Mouse (Mus musculus) heart, embryonic 12.5 days (tissue): ENCODE measurements around the gene Thap8. TPM values are rescaled to one million over a fixed set of nuclear protein-coding genes. Genes with fewer than 3 reads are reported as not detected.

Experiments used
- ATAC-seq: fragments of 200-750 bp; cut with Nextera tagmentation; 2 replicates; pipeline ENCODE4 v1.8.0; 2017; ENCODE audit warnings: moderate TSS enrichment, moderate library complexity; ENCODE audit not compliant: insufficient number of reproducible peaks, low FRiP score
- H3K27ac ChIP-seq: fragments of 300-500 bp; sonication (generic); 2 replicates; pipeline ENCODE4 v1.5.1; 2016; ENCODE audit warnings: mild to moderate bottlenecking, moderate library complexity; ENCODE audit not compliant: poor library complexity, severe bottlenecking
- H3K27me3 ChIP-seq: fragments of 300-500 bp; sonication (generic); replicated peaks from 2 replicates; pipeline ENCODE4 v1.6.1; 2016; ENCODE audit warnings: mild to moderate bottlenecking, moderate library complexity
- H3K36me3 ChIP-seq: fragments of 300-500 bp; sonication (generic); 2 replicates; pipeline ENCODE4 v1.6.1; 2016; ENCODE audit warnings: mild to moderate bottlenecking, moderate library complexity
- H3K4me1 ChIP-seq: fragments of 300-500 bp; sonication (generic); replicated peaks from 2 replicates; pipeline ENCODE4 v1.6.1; 2016; ENCODE audit warnings: mild to moderate bottlenecking
- H3K4me2 ChIP-seq: fragments of 300-500 bp; sonication (generic); 2 replicates; pipeline ENCODE4 v1.6.1; 2016; ENCODE audit warnings: mild to moderate bottlenecking, moderate library complexity
- H3K4me3 ChIP-seq: fragments of 300-500 bp; sonication (generic); 2 replicates; pipeline ENCODE4 v1.5.1; 2016; ENCODE audit warnings: mild to moderate bottlenecking
- H3K9ac ChIP-seq: fragments of 300-500 bp; sonication (generic); 2 replicates; pipeline ENCODE4 v1.6.1; 2016; ENCODE audit warnings: mild to moderate bottlenecking, moderate library complexity
- H3K9me3 ChIP-seq: fragments of 300-500 bp; sonication (generic); replicated peaks from 2 replicates; pipeline ENCODE4 v1.6.1; 2016; ENCODE audit warnings: mild to moderate bottlenecking, moderate library complexity
- WGBS: fragments of 180-500 bp; shearing (Covaris S2); methylation state at CpG from one replicate; pipeline ENCODE4 v1.1.7; 2016; 5-methylcytosine and 5-hydroxymethylcytosine counted together
- polyA plus RNA-seq: library from polyadenylated mRNA; unstranded; fragments of >200 nt; fragmentation: Nextera tagmentation; extraction: Ambion mirVana; gene quantifications from 2 replicates; pipeline ENCODE4 v1.2.1, GENCODE M21; 2016

The Thap8 gene
- polyA plus RNA-seq, 1 experiment from 2014 or later, result 0.32 TPM

DNA sequence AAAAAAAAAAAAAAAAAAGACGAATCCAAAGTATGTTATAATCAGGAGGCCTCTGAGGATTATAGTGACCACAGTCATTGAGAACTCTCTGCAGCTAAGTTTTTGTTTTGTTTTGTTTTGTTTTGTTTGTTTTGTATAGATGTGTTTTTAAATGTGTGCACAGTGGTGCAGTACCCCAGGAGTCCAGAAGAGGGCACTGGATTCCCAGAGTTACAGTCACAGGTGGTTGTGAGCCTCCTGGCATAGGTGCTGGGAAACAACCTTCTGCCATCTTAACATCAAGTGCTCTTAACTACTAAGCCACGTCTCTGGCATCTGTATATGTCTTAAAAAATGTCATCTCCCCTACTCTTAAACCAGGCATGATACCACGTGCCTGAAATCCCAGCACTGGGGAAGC, 21.0 kb downstream of the Thap8 start:
- no peak for ATAC-seq
- Histone ChIP-seq H3K4me3 (no peak overlapping the region), H3K27me3 (no peaks in the 10 kb centered on the region), H3K4me2 (no peak overlapping the region), H3K27ac (no peak overlapping the region), H3K4me1 (no peaks in the 10 kb centered on the region), H3K9ac (no peak overlapping the region), H3K9me3 (no peaks in the 10 kb centered on the region), H3K36me3 (peaks cover 38% of the 10 kb centered on the region)
- 42% methylated on average over 3 of the region's 3 CpGs for WGBS

DNA sequence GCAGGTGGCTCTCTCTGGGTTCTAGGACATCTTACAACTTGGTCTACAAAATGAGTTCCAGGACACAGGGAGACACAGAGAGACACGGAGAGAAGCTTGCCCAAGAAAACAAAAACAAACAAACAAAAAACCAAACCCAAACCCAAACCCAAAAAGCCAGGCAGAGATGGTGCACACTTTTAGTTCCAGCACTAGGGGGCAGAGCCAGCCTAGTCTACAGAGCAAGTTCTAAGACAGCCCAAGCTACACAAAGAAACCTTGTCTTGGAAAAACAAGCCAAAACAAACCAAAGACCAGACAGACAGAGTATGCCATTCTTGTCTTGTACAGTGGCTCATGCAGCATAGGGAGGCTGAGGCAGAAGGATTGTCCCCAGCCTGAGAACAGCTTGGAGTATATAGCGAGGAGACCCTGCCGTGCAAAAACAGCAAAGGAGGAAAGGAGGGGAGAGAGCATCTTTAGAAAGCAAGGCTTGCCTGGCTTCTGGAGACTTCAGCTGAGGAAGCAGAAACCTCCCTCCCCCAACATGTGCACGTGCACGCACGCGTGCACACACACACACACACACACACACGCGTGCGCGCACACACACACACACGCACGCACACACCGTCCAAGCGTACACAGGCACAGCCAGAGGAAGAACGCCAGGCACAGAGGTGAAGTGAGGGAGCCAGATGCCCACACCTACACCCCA, 26.3 kb downstream of the Thap8 start:
- Histone ChIP-seq H3K36me3 (peaks cover 24% of the 10 kb centered on the region), H3K9me3 (no peaks in the 10 kb centered on the region), H3K4me1 (peaks cover 16% of the 10 kb centered on the region), H3K9ac (no peak overlapping the region), H3K4me3 (no peak overlapping the region), H3K27me3 (no peaks in the 10 kb centered on the region), H3K27ac (no peak overlapping the region), H3K4me2 (no peak overlapping the region)
- ATAC-seq, result no peak
- 95% methylated on average over 16 of the region's 16 CpGs for WGBS

- WGBS, result 4% methylated on average over 27 of the region's 27 CpGs
- H3K36me3 ChIP-seq, result peaks cover 34% of the 10 kb centered on the region
Observed at GRCm38 (mm10) chr7:30308076-30309005, 28.4 kb downstream of the Thap8 start, which contains the start of gene Alkbh6. Gene Alkbh6, plus strand, starts transcription at chr7:30308717.

GRCm38 (mm10) chr7:30309395-30310129, 29.7 kb downstream of the Thap8 start:
- Histone ChIP-seq H3K27ac (no peak overlapping the region), H3K4me2 (peak overlapping the region; percentile 94), H3K27me3 (0 out of 2 replicates have a peak, but pooled peaks cover 3% of the 10 kb centered on the region), H3K36me3 (peaks cover 31% of the 10 kb centered on the region), H3K9me3 (no peaks in the 10 kb centered on the region), H3K9ac (peak overlapping the region; percentile 77), H3K4me3 (peak overlapping the region; percentile 74), H3K4me1 (peaks cover 19% of the 10 kb centered on the region)
- WGBS, result 54% methylated on average over 15 of the region's 15 CpGs
- ATAC-seq, result no peak

More at GRCm38 (mm10) chr7:30308076-30309005, 28.4 kb downstream of the Thap8 start, which contains the start of gene Alkbh6:
- Histone ChIP-seq H3K4me2 (peak within 1 kb of the TSS; percentile 94), H3K4me1 (peaks cover 16% of the 10 kb centered on the region), H3K27me3 (no peaks in the 10 kb centered on the region), H3K9me3 (no peaks in the 10 kb centered on the region), H3K27ac (peak within 1 kb of the TSS; percentile 81), H3K9ac (peak within 1 kb of the TSS; percentile 77), H3K4me3 (peak within 1 kb of the TSS; percentile 74)
- peak; percentile 99 for ATAC-seq

- WGBS, result 83% methylated on average over 12 of the region's 12 CpGs
- H3K9me3 ChIP-seq, result no peaks in the 10 kb centered on the region
- ATAC-seq, result no peak
- peaks cover 31% of the 10 kb centered on the region for H3K36me3 ChIP-seq
- H3K9ac ChIP-seq, result no peak overlapping the region
- peaks cover 25% of the 10 kb centered on the region for H3K4me1 ChIP-seq
- no peak overlapping the region for H3K4me2 ChIP-seq
- no peak overlapping the region for H3K4me3 ChIP-seq
- no peak overlapping the region for H3K27ac ChIP-seq
- H3K27me3 ChIP-seq, result 0 out of 2 replicates have a peak, but pooled peaks cover 3% of the 10 kb centered on the region
Observed at GRCm38 (mm10) chr7:30310136-30310535, 30.2 kb downstream of the Thap8 start.

GRCm38 (mm10) chr7:30313666-30314320, 33.9 kb downstream of the Thap8 start:
- no peak for ATAC-seq
- WGBS, result 48% methylated on average over 27 of the region's 27 CpGs
- H3K4me3 ChIP-seq, result no peak overlapping the region
- peaks cover 28% of the 10 kb centered on the region for H3K36me3 ChIP-seq
- H3K4me2 ChIP-seq, result no peak overlapping the region
- H3K27ac ChIP-seq, result no peak overlapping the region
- 0 out of 2 replicates have a peak, but pooled peaks cover 3% of the 10 kb centered on the region for H3K27me3 ChIP-seq
- no peak overlapping the region for H3K9ac ChIP-seq
- H3K4me1 ChIP-seq, result peaks cover 24% of the 10 kb centered on the region
- H3K9me3 ChIP-seq, result no peaks in the 10 kb centered on the region

DNA sequence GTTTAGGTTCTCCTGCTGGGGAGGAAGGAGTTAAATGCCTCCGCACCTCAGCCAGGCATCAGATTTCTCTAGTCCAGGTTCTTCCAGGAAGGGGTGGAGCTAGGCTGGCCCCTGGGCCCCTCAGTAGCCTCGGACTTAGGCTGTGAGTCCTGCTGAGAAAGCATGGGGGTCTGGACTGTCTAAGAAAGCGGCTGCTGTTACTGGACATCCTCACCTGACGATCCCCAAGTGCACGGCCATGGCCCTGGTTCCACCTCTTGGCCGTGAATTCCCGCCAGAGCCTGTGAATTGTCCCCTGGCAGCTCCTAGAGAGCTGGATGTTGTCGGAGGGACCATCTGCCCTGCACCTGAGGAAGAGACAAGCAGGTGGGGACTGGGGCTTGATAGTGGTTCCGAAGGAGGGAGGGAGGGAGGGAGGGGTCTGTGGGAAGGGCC, 34.8 kb downstream of the Thap8 start, which contains the start of gene Syne4:
Gene Syne4, plus strand, starts transcription at position 87 of the 435 bp plus-strand sequence.
- ATAC-seq, result no peak; the same call in 1 of the 2 replicates
- peak within 1 kb of the TSS; percentile 68 for H3K4me2 ChIP-seq
- 2% methylated on average over 9 of the region's 9 CpGs for WGBS
- H3K27me3 ChIP-seq, result 0 out of 2 replicates have a peak, but pooled peaks cover 3% of the 10 kb centered on the region
- no peak within 1 kb of the TSS for H3K27ac ChIP-seq
- peak within 1 kb of the TSS; percentile 40 for H3K4me3 ChIP-seq
- peaks cover 28% of the 10 kb centered on the region for H3K36me3 ChIP-seq
- H3K9ac ChIP-seq, result peak within 1 kb of the TSS; percentile 53
- no peaks in the 10 kb centered on the region for H3K9me3 ChIP-seq
- peaks cover 16% of the 10 kb centered on the region for H3K4me1 ChIP-seq

GRCm38 (mm10) chr7:30315559-30316529, 36.0 kb downstream of the Thap8 start:
- Histone ChIP-seq H3K4me3 (no peak overlapping the region), H3K36me3 (peaks cover 22% of the 10 kb centered on the region), H3K4me2 (peak overlapping the region; percentile 68; the same call in 1 of the 2 replicates), H3K27me3 (0 out of 2 replicates have a peak, but pooled peaks cover 3% of the 10 kb centered on the region), H3K9me3 (no peaks in the 10 kb centered on the region), H3K27ac (no peak overlapping the region), H3K4me1 (peaks cover 15% of the 10 kb centered on the region), H3K9ac (peak overlapping the region; percentile 53; the same call in 1 of the 2 replicates)
- ATAC-seq, result no peak
- WGBS, result 72% methylated on average over 13 of the region's 13 CpGs

- Histone ChIP-seq H3K36me3 (0 out of 2 replicates have a peak, but pooled peaks cover 4% of the 10 kb centered on the region), H3K4me3 (no peak overlapping the region), H3K9ac (no peak overlapping the region), H3K9me3 (no peaks in the 10 kb centered on the region), H3K4me2 (no peak overlapping the region), H3K27ac (no peak overlapping the region), H3K27me3 (0 out of 2 replicates have a peak, but pooled peaks cover 3% of the 10 kb centered on the region), H3K4me1 (peaks cover 26% of the 10 kb centered on the region)
- ATAC-seq, result no peak
- WGBS, result 88% methylated on average over 3 of the region's 3 CpGs
Observed at GRCm38 (mm10) chr7:30318142-30318541, 38.2 kb downstream of the Thap8 start.
